Comparison of ENCODE assay signal across 20 mouse cellular contexts in the genomic region with DNA sequence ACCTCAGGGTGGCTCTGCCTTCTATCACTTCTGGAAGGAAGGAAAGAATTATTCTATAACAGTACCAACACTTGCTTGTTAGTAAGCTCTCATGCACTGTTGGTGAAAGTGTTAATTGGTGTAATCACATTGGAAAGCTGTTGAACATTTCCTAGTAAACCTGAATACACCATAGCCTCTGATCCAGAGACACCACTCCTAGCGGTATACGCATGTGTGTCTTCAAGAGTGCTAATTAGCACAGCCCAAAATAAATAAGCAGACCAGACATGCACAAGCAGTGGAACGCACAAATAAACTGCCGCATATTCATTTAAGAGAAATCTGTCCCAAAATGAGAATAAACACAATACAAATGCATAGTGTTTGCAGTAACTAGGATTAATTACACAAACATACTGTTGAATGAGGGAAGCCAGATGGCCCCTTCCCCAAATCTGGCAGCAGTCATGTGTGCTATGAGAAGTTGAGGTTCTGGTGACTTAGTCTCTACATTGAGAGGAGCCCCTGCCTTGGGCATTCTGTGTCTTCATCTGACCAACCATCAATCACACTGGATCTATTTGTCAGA.
A peak's percentile ranks its signal among the peaks of the same experiment; 100 is the strongest.
DNase-seq lines count a peak whose midpoint lies in the region; ATAC-seq and TF ChIP-seq lines count a peak whose summit lies in the region.
"Had no signal": no experiment of that assay in that cellular context is flagged by ENCODE, and none has a peak within 500 bp of the region (broad histone marks: within the 10 kb centered on the region; RNA-seq: fewer than 3 reads in every experiment).

No protein-coding gene starts in this region.

- no peak overlapping the region for H3K4me3 ChIP-seq in forebrain, embryonic 12.5 days (replicated peaks)
- no peak overlapping the region for H3K4me3 ChIP-seq in forebrain, embryonic 11.5 days (ENCODE audit: low read depth, low read length)
- no peak overlapping the region for H3K4me3 ChIP-seq in midbrain, postnatal 0 days (ENCODE audit: low read depth, low read length)
- H3K4me3 ChIP-seq in midbrain, embryonic 10.5 days: no peak overlapping the region
- no peak overlapping the region for H3K4me3 ChIP-seq in forebrain, postnatal 0 days (ENCODE audit: low read depth, low read length)
- H3K4me3 ChIP-seq: embryonic facial prominence, embryonic 10.5 days; gastrocnemius, adult 2 months; heart, embryonic 13.5 days; hindbrain, embryonic 12.5 days; intestine, embryonic 15.5 days had no signal

- no peaks in the 10 kb centered on the region for H3K4me1 ChIP-seq in forebrain, embryonic 12.5 days
- no peaks in the 10 kb centered on the region for H3K4me1 ChIP-seq in forebrain, embryonic 11.5 days (replicated peaks; ENCODE audit: control insufficient read depth, insufficient read depth, low read length)
- no peaks in the 10 kb centered on the region for H3K4me1 ChIP-seq in midbrain, postnatal 0 days (ENCODE audit: insufficient read depth, low read length)
- no peaks in the 10 kb centered on the region for H3K4me1 ChIP-seq in midbrain, embryonic 10.5 days
- no peaks in the 10 kb centered on the region; the same call in 1 of the 2 replicates for H3K4me1 ChIP-seq in forebrain, postnatal 0 days (ENCODE audit: insufficient read depth)
- H3K4me1 ChIP-seq: embryonic facial prominence, embryonic 10.5 days; heart, embryonic 13.5 days; hindbrain, embryonic 12.5 days; intestine, embryonic 15.5 days had no signal

- no peaks in the 10 kb centered on the region for H3K27me3 ChIP-seq in forebrain, embryonic 12.5 days
- H3K27me3 ChIP-seq in forebrain, embryonic 11.5 days (ENCODE audit: control insufficient read depth, insufficient read depth, low read length): no peaks in the 10 kb centered on the region
- no peaks in the 10 kb centered on the region for H3K27me3 ChIP-seq in midbrain, postnatal 0 days (ENCODE audit: insufficient read depth, low read length)
- H3K27me3 ChIP-seq in midbrain, embryonic 10.5 days (ENCODE audit: low read depth, poor library complexity, severe bottlenecking): no peaks in the 10 kb centered on the region
- H3K27me3 ChIP-seq in forebrain, postnatal 0 days (ENCODE audit: insufficient read depth, low read length): no peaks in the 10 kb centered on the region
- H3K27me3 ChIP-seq: heart, embryonic 13.5 days; hindbrain, embryonic 12.5 days; intestine, embryonic 15.5 days had no signal

- peak; percentile 65; the same call in 1 of the 2 replicates for ATAC-seq in forebrain, embryonic 12.5 days (ENCODE audit: low FRiP score)
- ATAC-seq in forebrain, embryonic 11.5 days (replicated peaks; ENCODE audit: low FRiP score): no peak
- ATAC-seq in midbrain, postnatal 0 days (ENCODE audit: low FRiP score): no peak
- peak; percentile 70 for ATAC-seq in forebrain, postnatal 0 days
- ATAC-seq: CD4-positive, CD25-positive, alpha-beta regulatory T cell, adult 4 months; intestine, embryonic 15.5 days had no signal

- TF ChIP-seq CTCF in midbrain, postnatal 0 days (IDR thresholded peaks at IDR 0.05): no peak
- no peak for TF ChIP-seq CTCF in forebrain, postnatal 0 days (IDR thresholded peaks at IDR 0.05; ENCODE audit: low read depth)

- H3K9me3 ChIP-seq in forebrain, embryonic 12.5 days: no peaks in the 10 kb centered on the region
- H3K9me3 ChIP-seq in forebrain, embryonic 11.5 days (ENCODE audit: control insufficient read depth, low read length): no peaks in the 10 kb centered on the region
- no peaks in the 10 kb centered on the region for H3K9me3 ChIP-seq in midbrain, postnatal 0 days (ENCODE audit: low read length)
- H3K9me3 ChIP-seq in midbrain, embryonic 10.5 days (replicated peaks): no peaks in the 10 kb centered on the region
- H3K9me3 ChIP-seq in forebrain, postnatal 0 days (ENCODE audit: low read length): no peaks in the 10 kb centered on the region
- H3K9me3 ChIP-seq: embryonic facial prominence, embryonic 10.5 days; heart, embryonic 13.5 days; intestine, embryonic 15.5 days had no signal

- no peak for DNase-seq in forebrain, embryonic 11.5 days (ENCODE audit: low spot score)
- peak; percentile 22 for DNase-seq in midbrain, postnatal 0 days (ENCODE audit: low spot score)
- DNase-seq in midbrain, embryonic 10.5 days (ENCODE audit: low spot score): no peak
- DNase-seq in brain, embryonic 18.5 days (ENCODE audit: low read depth, low spot score): peak; percentile 55
- DNase-seq in forebrain, postnatal 0 days: peak; percentile 61
- DNase-seq in heart, postnatal 25 days (ENCODE audit: low spot score): no peak
- no peak for DNase-seq in left cerebral cortex, postnatal 10 days (ENCODE audit: extremely low spot score in 1 of 2, low spot score in 2 of 2)
- DNase-seq: adrenal gland, postnatal 10 days; B cell, adult 2 months; cerebellum, adult 2 months; gastrocnemius, adult 2 months; gastrocnemius, postnatal 25 days; heart, postnatal 4 days had no signal

- no peak overlapping the region for H3K27ac ChIP-seq in forebrain, embryonic 12.5 days
- H3K27ac ChIP-seq in forebrain, embryonic 11.5 days (ENCODE audit: low read depth, low read length): no peak overlapping the region
- H3K27ac ChIP-seq in midbrain, postnatal 0 days (ENCODE audit: low read depth, low read length): no peak overlapping the region
- H3K27ac ChIP-seq in midbrain, embryonic 10.5 days (replicated peaks): no peak overlapping the region
- H3K27ac ChIP-seq in forebrain, postnatal 0 days (ENCODE audit: low read depth, low read length): no peak overlapping the region
- H3K27ac ChIP-seq: embryonic facial prominence, embryonic 10.5 days; gastrocnemius, adult 2 months; heart, embryonic 13.5 days; hindbrain, embryonic 12.5 days; intestine, embryonic 15.5 days had no signal

- no peaks in the 10 kb centered on the region for H3K36me3 ChIP-seq in forebrain, embryonic 12.5 days (replicated peaks)
- H3K36me3 ChIP-seq in forebrain, embryonic 11.5 days (ENCODE audit: control insufficient read depth, insufficient read depth, low read length): no peaks in the 10 kb centered on the region
- no peaks in the 10 kb centered on the region for H3K36me3 ChIP-seq in midbrain, postnatal 0 days (ENCODE audit: insufficient read depth, low read length)
- no peaks in the 10 kb centered on the region for H3K36me3 ChIP-seq in midbrain, embryonic 10.5 days
- no peaks in the 10 kb centered on the region for H3K36me3 ChIP-seq in forebrain, postnatal 0 days (ENCODE audit: insufficient read depth)
- H3K36me3 ChIP-seq: embryonic facial prominence, embryonic 10.5 days; G1E; heart, embryonic 13.5 days; hindbrain, embryonic 12.5 days; intestine, embryonic 15.5 days had no signal

- no peak overlapping the region for H3K4me2 ChIP-seq in forebrain, embryonic 12.5 days
- no peak overlapping the region for H3K4me2 ChIP-seq in forebrain, embryonic 11.5 days (ENCODE audit: low read depth, low read length, severe bottlenecking)
- H3K4me2 ChIP-seq in midbrain, postnatal 0 days (ENCODE audit: low read depth, low read length, poor library complexity, severe bottlenecking): no peak overlapping the region
- no peak overlapping the region for H3K4me2 ChIP-seq in forebrain, postnatal 0 days (ENCODE audit: low read depth)
- H3K4me2 ChIP-seq: heart, embryonic 13.5 days; hindbrain, embryonic 12.5 days; intestine, embryonic 15.5 days had no signal

- H3K9ac ChIP-seq in forebrain, embryonic 12.5 days: no peak overlapping the region
- no peak overlapping the region for H3K9ac ChIP-seq in forebrain, embryonic 11.5 days (ENCODE audit: low read length)
- H3K9ac ChIP-seq in midbrain, postnatal 0 days (replicated peaks; ENCODE audit: low read length, poor library complexity, severe bottlenecking): no peak overlapping the region
- H3K9ac ChIP-seq in forebrain, postnatal 0 days: no peak overlapping the region
- H3K9ac ChIP-seq: heart, embryonic 13.5 days; hindbrain, embryonic 12.5 days; intestine, embryonic 15.5 days had no signal

- intact Hi-C loops in heart, postnatal 25 days (cut with DNase I): no loop called here
- intact Hi-C loops in left cerebral cortex, postnatal 10 days (cut with DNase I): no loop called here

- 72% methylated on average over 4 of the region's 4 CpGs for WGBS in forebrain, embryonic 12.5 days
- WGBS in forebrain, embryonic 11.5 days: 81% methylated on average over 4 of the region's 4 CpGs
- 94% methylated on average over 4 of the region's 4 CpGs for WGBS in midbrain, postnatal 0 days
- WGBS in midbrain, embryonic 10.5 days: 93% methylated on average over 4 of the region's 4 CpGs
- WGBS in forebrain, postnatal 0 days: 34% methylated on average over 4 of the region's 4 CpGs

Comparison
In these comparisons a context has a peak if more than half of its experiments do, and no peak if none do; other contexts are left out.
1. ATAC-seq: peak in forebrain, embryonic 12.5 days (single experiment) and forebrain, postnatal 0 days (single experiment); none in forebrain, embryonic 11.5 days (single experiment) and midbrain, postnatal 0 days (single experiment).
2. DNase-seq: peak in midbrain, postnatal 0 days (single experiment), brain, embryonic 18.5 days (single experiment) and forebrain, postnatal 0 days (single experiment); none in forebrain, embryonic 11.5 days (single experiment), midbrain, embryonic 10.5 days (single experiment), heart, postnatal 25 days (single experiment) and left cerebral cortex, postnatal 10 days (0 of 2).